Mouse (Mus musculus): ENCODE measurements around the gene Pithd1.

Gene Pithd1

GRCm38 (mm10) chr4:135986943-135987710, at the start of gene Pithd1:
Gene Pithd1 (minus strand): TSS chr4:135987264.
- peak; percentile 79 for DNase-seq (ENCODE audit: low read depth, low spot score)

DNA sequence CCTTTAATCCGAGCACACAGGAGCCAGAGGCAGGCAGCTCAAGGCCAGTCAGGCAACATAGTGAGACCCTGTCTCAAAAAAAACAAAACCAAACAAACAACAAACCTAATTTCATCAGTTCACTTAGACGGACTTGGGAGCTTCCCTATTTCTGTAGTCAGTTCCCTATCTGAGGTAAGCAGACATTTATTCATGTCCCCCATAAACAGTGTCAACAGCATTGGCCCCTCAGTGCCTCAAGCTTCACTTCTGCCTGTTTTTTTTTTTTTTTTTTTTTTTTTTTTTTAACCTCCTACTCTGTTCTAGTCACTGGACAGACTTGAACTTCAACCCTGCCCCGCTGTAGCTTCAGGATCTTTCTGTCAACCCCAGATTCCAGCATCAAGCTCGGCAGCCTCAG, 48.0 kb upstream of the Pithd1 start:
- DNase-seq (ENCODE audit: low read depth, low spot score), result no peak

- no peak for DNase-seq (ENCODE audit: low read depth, low spot score)
These were observed 46.2 kb upstream of the Pithd1 start for GRCm38 (mm10) chr4:136033231-136033630.

DNA sequence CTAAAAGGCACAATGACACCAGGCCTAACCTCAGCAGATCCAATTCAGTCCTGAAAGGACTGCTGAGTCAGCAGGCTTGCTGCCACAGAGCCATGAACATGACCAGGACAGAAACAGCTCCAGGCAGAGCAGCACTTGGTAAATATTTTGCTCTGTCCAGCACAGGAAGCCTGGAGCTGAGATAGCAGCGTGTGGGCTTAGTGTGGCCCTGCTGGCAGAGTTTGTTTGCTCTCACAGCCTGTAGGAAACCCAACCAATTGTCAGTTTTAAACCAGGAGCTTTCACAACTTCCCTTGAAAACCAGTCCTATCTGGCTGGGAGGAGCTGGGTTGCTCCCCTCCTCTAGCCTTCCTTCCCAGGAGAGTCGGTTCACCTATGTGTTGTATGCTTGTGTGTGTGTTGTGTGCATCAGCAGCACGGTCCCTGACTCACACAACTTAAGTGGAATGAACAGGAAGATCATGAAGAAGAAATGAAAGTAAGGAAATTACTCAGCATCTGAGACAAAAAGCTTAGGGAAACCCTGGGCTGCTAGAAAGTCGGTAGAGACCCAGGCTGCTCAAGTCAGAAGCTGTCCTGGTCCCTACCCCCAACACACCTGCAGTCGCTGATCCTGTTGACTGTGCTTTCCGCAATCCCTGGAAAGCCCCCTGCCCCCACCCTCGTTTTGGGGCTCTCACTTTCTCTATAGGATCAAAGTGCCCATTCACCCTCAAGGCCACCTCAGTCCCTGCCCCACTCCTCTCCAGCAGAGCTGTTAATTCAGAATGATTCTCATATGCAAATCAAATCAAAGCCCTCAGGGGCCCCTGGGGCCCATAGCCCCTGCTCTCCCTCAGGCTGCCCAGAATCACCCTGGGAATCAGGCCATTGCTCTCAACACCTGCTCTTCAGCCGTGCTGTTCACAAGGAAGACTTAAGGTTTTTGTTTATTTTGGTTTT, 44.2 kb upstream of the Pithd1 start:
- DNase-seq (ENCODE audit: low read depth, low spot score), result peak; percentile 50

- DNase-seq (ENCODE audit: low read depth, low spot score), result peak; percentile 47
These were observed 41.6 kb upstream of the Pithd1 start for GRCm38 (mm10) chr4:136028689-136029088.

DNA sequence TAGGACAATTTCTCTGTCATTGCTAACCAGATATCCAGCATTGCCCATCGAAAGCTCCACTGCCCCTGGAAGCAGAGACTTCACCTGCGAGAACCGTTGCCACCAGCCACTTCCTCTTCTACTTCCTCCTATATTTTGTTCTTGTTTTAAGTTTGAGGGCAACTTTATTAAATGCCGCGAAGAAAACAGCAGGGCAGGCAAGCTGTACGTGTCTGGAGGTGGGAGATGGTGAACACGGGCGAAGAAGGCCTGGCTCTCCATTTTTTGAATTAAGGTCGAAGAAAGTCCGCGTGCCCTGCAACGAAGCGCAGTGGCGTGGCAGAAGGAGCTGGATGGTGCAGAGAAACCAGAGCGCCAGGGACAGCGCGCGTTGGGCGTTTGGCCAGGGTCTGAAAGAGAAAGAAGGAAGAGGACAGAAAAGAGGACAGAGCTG, 41.1 kb upstream of the Pithd1 start:
- no peak for DNase-seq (ENCODE audit: low read depth, low spot score)

- DNase-seq (ENCODE audit: low read depth, low spot score), result no peak
These were observed 40.5 kb upstream of the Pithd1 start for GRCm38 (mm10) chr4:136027416-136028131.

- no peak for DNase-seq (ENCODE audit: low read depth, low spot score)
These were observed 38.3 kb upstream of the Pithd1 start for GRCm38 (mm10) chr4:136025350-136025749.

DNA sequence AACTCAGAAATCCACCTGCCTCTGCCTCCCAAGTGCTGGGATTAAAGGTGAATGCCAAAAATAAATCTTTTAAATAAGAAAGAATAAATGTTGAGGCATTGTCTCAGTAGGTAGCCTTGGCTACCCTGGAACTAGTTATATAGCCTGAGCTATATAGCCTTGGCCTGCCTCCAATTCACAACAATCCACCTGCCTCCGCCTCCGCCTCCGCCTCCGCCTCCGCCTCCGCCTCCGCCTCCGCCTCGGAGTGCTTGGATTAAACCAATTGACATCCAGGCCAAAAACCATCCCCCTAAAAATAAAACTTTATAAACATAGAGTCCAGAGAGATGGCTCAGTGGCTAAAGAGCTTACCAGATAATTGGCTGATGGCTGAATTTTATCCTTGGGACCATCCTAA, 35.9 kb upstream of the Pithd1 start:
- DNase-seq (ENCODE audit: low read depth, low spot score), result no peak

GRCm38 (mm10) chr4:136021549-136022047, 34.5 kb upstream of the Pithd1 start, which contains the start of gene Eloa:
Gene Eloa (minus strand): TSS chr4:136021763.
- DNase-seq (ENCODE audit: low read depth, low spot score), result peak; percentile 99

DNA sequence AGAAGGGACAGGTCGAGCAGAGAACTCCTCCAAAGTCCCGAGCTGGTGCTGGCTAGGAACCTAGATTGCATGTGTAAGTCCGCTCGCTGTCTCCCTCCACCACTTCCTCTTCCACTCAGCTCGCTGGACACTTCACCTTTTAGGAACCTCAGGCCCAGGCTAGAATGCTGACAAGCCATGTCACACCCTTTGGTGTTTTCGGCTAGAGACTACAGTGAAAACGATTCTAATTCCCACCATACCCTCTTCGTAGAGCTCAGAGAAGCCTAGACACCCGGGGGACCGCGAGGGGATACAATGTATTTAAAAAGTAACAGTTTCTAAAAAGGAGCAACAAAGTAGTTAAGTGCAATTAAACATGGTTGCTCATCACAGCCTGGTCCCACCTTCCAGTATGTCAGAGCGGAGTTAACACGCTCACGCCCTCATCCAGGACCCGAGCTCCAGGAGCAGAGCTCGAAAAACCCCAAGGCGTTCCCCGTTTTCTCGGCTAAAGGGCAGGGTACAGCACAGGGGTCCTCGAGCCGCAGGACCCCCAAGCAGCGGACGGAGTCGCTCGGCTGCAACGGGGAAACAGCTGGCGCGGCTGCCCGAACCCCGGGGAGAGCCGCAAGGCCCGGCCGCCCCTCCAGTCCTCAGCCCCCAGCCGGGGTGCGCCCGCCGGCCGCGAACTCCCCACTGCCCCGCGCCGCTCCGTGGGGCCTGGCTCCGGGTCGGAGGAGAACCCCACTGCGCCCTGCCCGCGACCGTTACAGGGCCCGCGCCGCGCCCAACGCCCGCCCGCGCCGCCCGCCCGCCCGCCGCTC, 33.9 kb upstream of the Pithd1 start:
- peak; percentile 58 for DNase-seq (ENCODE audit: low read depth, low spot score)

GRCm38 (mm10) chr4:136016059-136016602, 29.1 kb upstream of the Pithd1 start:
- DNase-seq (ENCODE audit: low read depth, low spot score), result no peak

- DNase-seq (ENCODE audit: low read depth, low spot score), result no peak
These were observed 23.5 kb upstream of the Pithd1 start for GRCm38 (mm10) chr4:136010586-136010985.

DNA sequence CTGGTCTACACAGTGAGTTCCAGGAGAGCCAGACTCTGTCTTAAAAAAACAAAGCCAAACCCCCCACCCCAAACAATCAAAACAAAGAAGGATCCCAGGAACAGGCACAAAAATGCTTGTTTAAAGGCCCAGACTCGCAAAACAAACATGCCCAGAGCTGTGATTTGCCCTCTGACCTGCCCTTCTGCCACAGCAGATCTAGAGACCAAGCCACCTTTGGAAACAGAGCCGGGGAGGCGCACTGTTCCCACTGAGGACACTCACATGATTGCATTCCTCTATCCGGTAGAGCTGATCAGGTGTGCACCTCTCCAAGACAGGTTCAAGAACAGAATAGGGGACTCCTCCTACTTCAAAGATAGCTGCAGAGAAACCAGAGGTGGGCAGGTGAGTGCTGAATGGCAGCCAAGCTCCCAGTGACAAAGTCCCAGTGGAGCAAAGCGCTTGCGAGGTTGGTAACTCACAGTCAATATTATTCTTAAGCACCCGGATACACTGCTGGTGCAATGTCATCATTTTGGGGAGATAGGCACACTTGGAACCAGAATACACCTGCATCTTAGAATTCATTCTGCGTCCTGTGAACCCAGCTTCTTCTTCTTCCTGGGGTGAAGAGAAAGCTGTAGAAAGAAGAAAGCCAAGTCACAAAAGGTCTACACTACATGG, 21.9 kb upstream of the Pithd1 start:
- no peak for DNase-seq (ENCODE audit: low read depth, low spot score)

- DNase-seq (ENCODE audit: low read depth, low spot score), result peak; percentile 39
These were observed 19.8 kb upstream of the Pithd1 start for GRCm38 (mm10) chr4:136006821-136007220.

DNA sequence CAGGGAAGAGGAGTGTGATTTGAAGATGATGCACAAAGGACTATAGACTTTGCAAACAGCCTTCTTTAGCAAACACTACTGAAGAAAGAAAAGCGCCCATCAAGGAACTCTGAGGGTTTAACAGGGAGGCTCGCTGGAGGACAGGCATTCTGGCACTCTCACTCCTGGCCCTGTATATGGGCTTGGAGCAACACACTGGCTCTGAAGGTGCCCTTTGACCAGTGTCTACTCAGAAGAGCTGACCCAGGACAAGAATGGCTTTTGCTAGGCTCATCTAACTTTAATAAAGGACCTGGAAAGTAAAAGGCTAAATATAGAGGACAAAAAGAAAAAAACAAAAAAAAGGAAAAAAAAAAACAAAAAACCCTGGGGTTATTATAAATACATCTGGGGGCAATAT, 17.9 kb upstream of the Pithd1 start:
- DNase-seq (ENCODE audit: low read depth, low spot score), result no peak

- no peak for DNase-seq (ENCODE audit: low read depth, low spot score)
These were observed 17.1 kb upstream of the Pithd1 start for GRCm38 (mm10) chr4:136004107-136004675.

DNA sequence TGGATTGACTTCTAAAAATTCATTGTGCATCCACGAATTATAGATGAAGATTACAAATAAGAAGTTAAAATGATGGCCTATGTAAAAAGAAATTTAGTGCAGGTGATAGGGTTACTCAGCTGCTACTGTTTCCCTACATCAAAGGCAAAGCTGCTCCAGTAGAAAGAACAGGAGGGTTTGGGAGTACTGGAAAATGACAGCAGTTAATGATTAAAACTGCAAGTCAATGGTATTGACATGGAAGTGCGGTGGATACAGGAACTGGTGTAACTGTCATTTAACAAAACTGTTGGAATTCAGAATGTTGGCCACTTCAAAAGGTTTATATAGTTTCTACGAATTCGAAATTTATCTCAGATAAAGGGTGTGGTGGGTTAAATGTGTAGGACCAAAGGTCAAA, 8.1 kb upstream of the Pithd1 start:
- no peak for DNase-seq (ENCODE audit: low read depth, low spot score)

GRCm38 (mm10) chr4:135993941-135994340, 6.9 kb upstream of the Pithd1 start:
- no peak for DNase-seq (ENCODE audit: low read depth, low spot score)

GRCm38 (mm10) chr4:135987714-135988113, 650 bp upstream of the Pithd1 start:
- no peak for DNase-seq (ENCODE audit: low read depth, low spot score)
